Mouse (Mus musculus) spleen, adult 2 months (tissue): ENCODE measurements around the gene Arih1. TPM values are rescaled to one million over a fixed set of nuclear protein-coding genes. Genes with fewer than 3 reads are reported as not detected.

Source experiments
- DNase-seq, 2 experiments: peaks; one replicate each; pipeline versions ENCODE4 v3.0.0 to v3.0.0-alpha.2; 2012 to 2021; ENCODE audit warnings: low spot score in 2 of 2, low read depth in 1 of 2
- H3K27ac ChIP-seq: fragments of 200-500 bp; 2 replicates; pipeline ENCODE4 v1.5.1; 2012; ENCODE audit warnings: low read length, inconsistent platforms; ENCODE audit not compliant: insufficient read depth
- H3K27me3 ChIP-seq: fragments of 200-500 bp; 2 replicates; pipeline ENCODE4 v1.6.1; 2012; ENCODE audit warnings: mild to moderate bottlenecking, moderate library complexity, low read length, inconsistent platforms; ENCODE audit not compliant: control insufficient read depth, insufficient read depth
- H3K36me3 ChIP-seq: fragments of 200-500 bp; 2 replicates; pipeline ENCODE4 v1.6.1; 2012; ENCODE audit warnings: mild to moderate bottlenecking, low read length, inconsistent platforms; ENCODE audit not compliant: control insufficient read depth, insufficient read depth
- H3K4me1 ChIP-seq: fragments of 200-500 bp; 2 replicates; pipeline ENCODE4 v1.6.1; 2011; ENCODE audit warnings: inconsistent platforms; ENCODE audit not compliant: control insufficient read depth, insufficient read depth, insufficient read length
- H3K4me3 ChIP-seq: fragments of 200-500 bp; 2 replicates; pipeline ENCODE4 v1.5.1; 2011; ENCODE audit warnings: mild to moderate bottlenecking, inconsistent platforms; ENCODE audit not compliant: insufficient read depth, insufficient read length; ENCODE audit errors: extremely low read depth
- CTCF ChIP-seq: fragments of 200-500 bp; IDR thresholded peaks from 2 replicates; pipeline ENCODE4 v1.5.1; 2011; ENCODE audit warnings: mild to moderate bottlenecking, inconsistent platforms; ENCODE audit not compliant: insufficient read depth, insufficient read length, insufficient replicate concordance; ENCODE audit errors: extremely low read depth
- POLR2A ChIP-seq: fragments of 200-500 bp; IDR thresholded peaks from 2 replicates; pipeline ENCODE4 v1.6.1; 2011; ENCODE audit warnings: low read depth, low read length, inconsistent platforms
- WGBS: fragments of 180-500 bp; shearing (Covaris S2); methylation state at CpG from one replicate; pipeline ENCODE4 v1.1.7; 2018; 5-methylcytosine and 5-hydroxymethylcytosine counted together
- polyA plus RNA-seq: library from polyadenylated mRNA; depleted of rRNA; stranded (reverse); fragments of >200 nt; gene quantifications from 2 replicates; pipeline ENCODE4 v1.2.3, GENCODE M21; 2012

The Arih1 gene
- polyA plus RNA-seq, 1 experiment, result 14.7 TPM

GRCm38 (mm10) chr9:59522906-59523305 lies 36.5 kb upstream of the Arih1 start:
- Histone ChIP-seq H3K36me3 (no peaks in the 10 kb centered on the region), H3K4me1 (no peaks in the 10 kb centered on the region), H3K27me3 (no peaks in the 10 kb centered on the region), H3K27ac (no peak overlapping the region), H3K4me3 (no peak overlapping the region)
- TF ChIP-seq CTCF (no peak), POLR2A (no peak)
- 38% methylated on average over 4 of the region's 4 CpGs for WGBS
- DNase-seq, result no peak

- Histone ChIP-seq H3K27me3 (no peaks in the 10 kb centered on the region), H3K4me1 (no peaks in the 10 kb centered on the region), H3K27ac (no peak overlapping the region), H3K36me3 (no peaks in the 10 kb centered on the region), H3K4me3 (no peak overlapping the region)
- TF ChIP-seq CTCF, result no peak
- TF ChIP-seq POLR2A, result no peak
- 81% methylated on average over 2 of the region's 2 CpGs for WGBS
- no peak for DNase-seq
Observed at GRCm38 (mm10) chr9:59519396-59519795, 33.0 kb upstream of the Arih1 start.

- Histone ChIP-seq H3K4me1 (no peaks in the 10 kb centered on the region), H3K27ac (no peak overlapping the region), H3K27me3 (no peaks in the 10 kb centered on the region), H3K4me3 (no peak overlapping the region), H3K36me3 (no peaks in the 10 kb centered on the region)
- no peak for DNase-seq
- WGBS, result 78% methylated on average over 5 of the region's 5 CpGs
- TF ChIP-seq POLR2A, result no peak
- TF ChIP-seq CTCF, result no peak
Observed at GRCm38 (mm10) chr9:59518976-59519375, 32.6 kb upstream of the Arih1 start.

DNA sequence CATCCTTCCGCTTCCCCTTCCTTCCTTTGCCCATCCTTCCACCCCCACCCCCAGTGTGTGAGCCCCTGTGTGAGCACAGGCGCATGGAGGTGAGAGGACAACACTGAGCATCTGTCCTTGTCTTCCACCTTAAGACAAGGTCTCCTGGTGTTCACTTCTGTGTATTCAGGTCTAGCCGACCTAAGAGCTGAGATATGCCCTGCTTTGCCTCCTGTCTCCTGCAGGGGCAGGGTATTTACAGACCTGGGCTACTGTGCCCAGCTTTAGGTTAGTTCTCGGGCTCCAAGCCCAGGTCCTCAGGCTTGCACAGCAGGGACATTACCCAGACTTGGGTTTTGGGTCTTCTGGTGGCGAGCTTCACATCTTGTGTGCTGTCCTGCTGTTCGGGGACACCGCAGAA lies 30.7 kb upstream of the Arih1 start:
- no peaks in the 10 kb centered on the region for H3K27me3 ChIP-seq
- no peak for TF ChIP-seq CTCF
- no peak for TF ChIP-seq POLR2A
- H3K36me3 ChIP-seq, result no peaks in the 10 kb centered on the region
- H3K4me3 ChIP-seq, result no peak overlapping the region
- no peak for DNase-seq
- no peak overlapping the region for H3K27ac ChIP-seq
- WGBS, result 66% methylated on average over 7 of the region's 7 CpGs
- H3K4me1 ChIP-seq, result no peaks in the 10 kb centered on the region

GRCm38 (mm10) chr9:59515069-59515468 lies 28.7 kb upstream of the Arih1 start:
- Histone ChIP-seq H3K4me1 (no peaks in the 10 kb centered on the region), H3K36me3 (no peaks in the 10 kb centered on the region), H3K27me3 (no peaks in the 10 kb centered on the region), H3K27ac (no peak overlapping the region), H3K4me3 (no peak overlapping the region)
- WGBS, result 65% methylated on average over 3 of the region's 3 CpGs
- no peak for DNase-seq
- TF ChIP-seq POLR2A, result no peak
- TF ChIP-seq CTCF, result no peak

GRCm38 (mm10) chr9:59512381-59512780 lies 26.0 kb upstream of the Arih1 start:
- Histone ChIP-seq H3K27ac (no peak overlapping the region), H3K36me3 (no peaks in the 10 kb centered on the region), H3K4me1 (no peaks in the 10 kb centered on the region), H3K27me3 (no peaks in the 10 kb centered on the region), H3K4me3 (no peak overlapping the region)
- TF ChIP-seq POLR2A (no peak), CTCF (no peak)
- WGBS, result 72% methylated on average over 4 of the region's 4 CpGs
- no peak for DNase-seq

GRCm38 (mm10) chr9:59508146-59508545 lies 21.7 kb upstream of the Arih1 start:
- H3K4me1 ChIP-seq, result no peaks in the 10 kb centered on the region
- no peaks in the 10 kb centered on the region for H3K27me3 ChIP-seq
- H3K36me3 ChIP-seq, result no peaks in the 10 kb centered on the region
- TF ChIP-seq POLR2A (no peak), CTCF (no peak)
- WGBS, result 83% methylated on average over 1 of the region's 1 CpGs
- no peak overlapping the region for H3K27ac ChIP-seq
- no peak overlapping the region for H3K4me3 ChIP-seq
- no peak for DNase-seq
